Mouse (Mus musculus) neural tube, embryonic 13.5 days (tissue): ENCODE data around the gene Atg4d. TPM values are rescaled to one million over a fixed set of nuclear protein-coding genes. Genes with fewer than 3 reads are reported as not detected.
"Not testable (repeated sequence)": the region's sequence is repeated elsewhere in the genome, so short reads cannot be mapped to it uniquely, and the experiment has no call there.

Experiments used
- ATAC-seq: fragments of 200-750 bp; cut with Nextera tagmentation; 2 replicates; pipeline ENCODE4 v1.8.0; 2017; ENCODE audit warnings: low read depth, mild to moderate bottlenecking, moderate TSS enrichment, moderate library complexity
- H3K27ac ChIP-seq: fragments of 300-500 bp; sonication (generic); replicated peaks from 2 replicates; pipeline ENCODE4 v1.5.1; 2015; ENCODE audit warnings: moderate library complexity, mild to moderate bottlenecking, inconsistent platforms
- H3K27me3 ChIP-seq: fragments of 300-500 bp; sonication (generic); 2 replicates; pipeline ENCODE4 v1.6.1; 2015; ENCODE audit warnings: mild to moderate bottlenecking, inconsistent platforms
- H3K36me3 ChIP-seq: fragments of 300-500 bp; sonication (generic); 2 replicates; pipeline ENCODE4 v1.6.1; 2015; ENCODE audit warnings: mild to moderate bottlenecking, inconsistent platforms
- H3K4me1 ChIP-seq: fragments of 300-500 bp; sonication (generic); replicated peaks from 2 replicates; pipeline ENCODE4 v1.6.1; 2015; ENCODE audit warnings: inconsistent platforms
- H3K4me2 ChIP-seq: fragments of 300-500 bp; sonication (generic); 2 replicates; pipeline ENCODE4 v1.6.1; 2015; ENCODE audit warnings: inconsistent platforms, mild to moderate bottlenecking, moderate library complexity
- H3K4me3 ChIP-seq: fragments of 300-500 bp; sonication (generic); 2 replicates; pipeline ENCODE4 v1.5.1; 2015; ENCODE audit warnings: mild to moderate bottlenecking, inconsistent platforms
- H3K9ac ChIP-seq: fragments of 300-500 bp; sonication (generic); 2 replicates; pipeline ENCODE4 v1.6.1; 2015; ENCODE audit warnings: moderate library complexity, mild to moderate bottlenecking, inconsistent platforms
- H3K9me3 ChIP-seq: fragments of 300-500 bp; sonication (generic); 2 replicates; pipeline ENCODE4 v1.6.1; 2016; ENCODE audit warnings: inconsistent platforms
- WGBS: fragments of 180-500 bp; shearing (Covaris S2); methylation state at CpG from one replicate; pipeline ENCODE4 v1.1.7; 2015; 5-methylcytosine and 5-hydroxymethylcytosine counted together
- polyA plus RNA-seq: library from polyadenylated mRNA; unstranded; fragments of >200 nt; fragmentation: Nextera tagmentation; extraction: Ambion mirVana; gene quantifications from 2 replicates; pipeline ENCODE4 v1.2.1, GENCODE M21; 2015

Atg4d gene
- polyA plus RNA-seq, 1 experiment from 2014 or later: 56.1 TPM

- H3K9me3 ChIP-seq: no peaks in the 10 kb centered on the region
- no peaks in the 10 kb centered on the region for H3K27me3 ChIP-seq
- H3K4me2 ChIP-seq: peak within 1 kb of the TSS; percentile 92
- peak within 1 kb of the TSS; percentile 61 for H3K27ac ChIP-seq
- peak within 1 kb of the TSS; percentile 82 for H3K9ac ChIP-seq
- H3K4me3 ChIP-seq: peak within 1 kb of the TSS; percentile 69
- no peaks in the 10 kb centered on the region; the same call in 1 of the 2 replicates for H3K36me3 ChIP-seq
- WGBS: 1% methylated on average over 52 of the region's 52 CpGs
- peak; percentile 95 for ATAC-seq
- H3K4me1 ChIP-seq: peaks cover 27% of the 10 kb centered on the region
These were observed 55.8 kb downstream of the Atg4d start, which contains the start of gene Slc44a2 for GRCm38 (mm10) chr9:21320619-21321512. Gene Slc44a2 (plus strand): TSS chr9:21320698.

DNA sequence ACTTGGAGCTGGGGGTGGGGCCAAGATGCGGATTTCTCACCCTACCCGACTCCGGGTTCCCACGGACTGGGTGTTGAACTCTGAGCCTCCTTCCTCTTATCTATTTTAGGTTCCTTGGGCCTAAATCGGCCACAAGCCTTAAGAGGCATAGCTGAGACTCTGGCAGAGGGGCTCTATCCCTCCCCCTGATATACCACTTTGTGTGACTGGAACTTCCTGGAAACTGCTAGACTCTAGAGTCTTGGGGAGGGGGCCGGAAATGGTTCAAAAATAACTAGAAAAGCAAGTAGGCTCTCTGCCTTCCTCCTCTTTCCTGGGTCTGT lies 56.4 kb downstream of the Atg4d start:
- H3K4me1 ChIP-seq: peaks cover 27% of the 10 kb centered on the region
- no peak for ATAC-seq
- 16% methylated on average over 6 of the region's 6 CpGs for WGBS
- peak overlapping the region; percentile 92 for H3K4me2 ChIP-seq
- H3K36me3 ChIP-seq: no peaks in the 10 kb centered on the region; the same call in 1 of the 2 replicates
- H3K9me3 ChIP-seq: no peaks in the 10 kb centered on the region
- H3K27ac ChIP-seq: no peak overlapping the region; the same call in 1 of the 2 replicates
- peak overlapping the region; percentile 69 for H3K4me3 ChIP-seq
- H3K9ac ChIP-seq: peak overlapping the region; percentile 82
- H3K27me3 ChIP-seq: no peaks in the 10 kb centered on the region

DNA sequence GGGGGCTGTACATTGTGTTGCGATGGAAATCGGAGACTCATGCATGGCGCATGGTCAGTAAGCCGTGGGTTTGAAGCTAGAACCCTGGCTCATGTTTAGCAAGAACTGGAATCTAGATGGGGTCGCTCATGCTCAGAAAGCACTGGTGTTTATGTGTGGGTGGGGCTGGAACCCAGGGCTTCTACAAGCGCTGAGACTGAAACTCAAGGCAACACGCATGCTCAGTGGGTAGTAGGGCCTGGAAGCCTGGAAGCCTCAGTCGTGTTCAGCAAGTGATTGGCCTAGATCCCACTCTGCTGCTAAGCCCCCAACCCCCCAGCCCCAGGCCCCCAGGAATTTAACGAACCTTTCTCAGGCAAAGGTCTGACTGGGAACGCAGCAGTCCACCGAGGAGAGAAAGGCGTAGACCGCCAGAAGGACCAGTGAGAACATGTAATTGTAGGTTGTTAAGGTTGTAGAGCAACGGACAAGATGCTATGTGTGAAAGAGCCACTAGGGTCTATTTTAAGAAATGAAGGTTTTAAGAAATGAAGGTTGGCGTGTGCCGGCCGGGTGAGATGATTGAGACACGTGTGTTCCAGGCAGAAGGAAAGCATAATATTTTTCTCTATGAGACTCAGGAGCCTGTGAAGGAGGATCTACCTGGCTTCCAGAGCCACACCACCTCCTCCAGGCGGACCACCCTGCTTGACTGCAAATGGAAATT lies 57.3 kb downstream of the Atg4d start:
- ATAC-seq: no peak
- Histone ChIP-seq H3K9ac (peak overlapping the region; percentile 82; the same call in 1 of the 2 replicates), H3K36me3 (no peaks in the 10 kb centered on the region; the same call in 1 of the 2 replicates), H3K4me1 (peaks cover 27% of the 10 kb centered on the region), H3K9me3 (no peaks in the 10 kb centered on the region), H3K4me3 (peak overlapping the region; percentile 69), H3K27me3 (no peaks in the 10 kb centered on the region), H3K4me2 (peak overlapping the region; percentile 92), H3K27ac (no peak overlapping the region)
- WGBS: 83% methylated on average over 19 of the region's 19 CpGs

DNA sequence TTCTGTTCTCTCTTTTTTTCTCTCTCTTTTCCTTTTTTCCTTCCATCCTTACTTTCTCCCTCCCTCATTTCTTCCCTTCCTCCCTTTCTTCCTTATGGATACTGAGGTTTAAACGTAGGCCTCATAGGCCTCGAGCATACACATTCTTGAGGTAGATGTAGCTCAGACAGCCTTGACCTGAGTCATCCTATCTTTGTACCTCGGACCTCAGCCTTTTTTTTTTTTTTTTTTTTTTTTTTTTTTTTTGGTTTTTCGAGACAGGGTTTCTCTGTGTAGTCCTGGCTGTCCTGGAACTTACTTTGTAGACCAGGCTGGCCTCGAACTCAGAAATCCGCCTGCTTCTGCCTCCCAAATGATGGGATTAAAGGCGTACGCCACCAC lies 57.8 kb downstream of the Atg4d start:
- not testable (repeated sequence) for H3K4me3 ChIP-seq, H3K27ac ChIP-seq, H3K4me2 ChIP-seq, H3K9me3 ChIP-seq, H3K9ac ChIP-seq, H3K36me3 ChIP-seq, ATAC-seq, H3K27me3 ChIP-seq
- WGBS: 91% methylated on average over 7 of the region's 8 CpGs
- H3K4me1 ChIP-seq: peaks cover 27% of the 10 kb centered on the region

DNA sequence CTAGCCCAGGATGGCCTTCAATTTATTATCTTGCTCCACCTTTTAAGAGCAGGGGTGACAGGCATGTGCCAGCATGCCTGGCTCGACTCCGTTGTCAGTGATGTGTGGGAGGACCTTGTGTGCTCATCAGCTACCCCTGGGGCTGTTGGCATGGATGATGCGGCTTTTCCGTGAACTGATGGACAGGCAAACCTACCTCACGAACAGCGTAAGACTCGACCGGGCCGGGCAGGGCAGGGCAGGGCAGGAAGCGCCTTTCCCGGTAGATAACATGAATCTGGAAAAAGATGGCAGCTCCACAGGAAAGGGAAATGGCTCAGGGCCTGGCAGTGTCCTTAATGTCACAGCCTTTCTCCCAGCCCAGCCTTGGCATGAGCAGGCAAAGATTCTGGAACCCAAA lies 59.2 kb downstream of the Atg4d start:
- Histone ChIP-seq H3K27ac (no peak overlapping the region), H3K4me1 (peaks cover 27% of the 10 kb centered on the region), H3K4me2 (no peak overlapping the region), H3K36me3 (no peaks in the 10 kb centered on the region; the same call in 1 of the 2 replicates), H3K4me3 (no peak overlapping the region), H3K27me3 (no peaks in the 10 kb centered on the region), H3K9ac (no peak overlapping the region), H3K9me3 (no peaks in the 10 kb centered on the region)
- ATAC-seq: no peak
- 84% methylated on average over 11 of the region's 11 CpGs for WGBS

Other genes starting within 250 kb of the Atg4d start
- 3.9 and 4.8 TPM in 2 replicates for gene Icam1, start 249.3 kb upstream of the Atg4d start, polyA plus RNA-seq
- gene Icam4, start 235.9 kb upstream of the Atg4d start, polyA plus RNA-seq: 0.33 and 0.56 TPM in 2 replicates
- 0.45 and 0.68 TPM in 2 replicates for gene Icam5, start 233.2 kb upstream of the Atg4d start, polyA plus RNA-seq
- gene Zglp1, start 198.2 kb upstream of the Atg4d start, polyA plus RNA-seq: 1.4 and 2.1 TPM in 2 replicates
- 0.91 and 0.98 TPM in 2 replicates for gene Gm49373, start 192.2 kb upstream of the Atg4d start, polyA plus RNA-seq
- gene Fdx1l, start 191.7 kb upstream of the Atg4d start, polyA plus RNA-seq: 52.1 and 60.2 TPM in 2 replicates
- 1.3 and 1.6 TPM in 2 replicates for gene Gm38431, start 173.3 kb upstream of the Atg4d start, polyA plus RNA-seq
- 37.3 and 38.3 TPM in 2 replicates for gene Raver1, start 173.3 kb upstream of the Atg4d start, polyA plus RNA-seq
- gene Tyk2, start 134.1 kb upstream of the Atg4d start, polyA plus RNA-seq: 11.7 TPM in 2 replicates
- gene Cdc37, start 115.3 kb upstream of the Atg4d start, polyA plus RNA-seq: 228 and 273 TPM in 2 replicates
- gene Pde4a, start 99.6 kb upstream of the Atg4d start, polyA plus RNA-seq: 17.5 and 18.9 TPM in 2 replicates
- gene Keap1, start 25.9 kb upstream of the Atg4d start, polyA plus RNA-seq: 60.9 and 64.4 TPM in 2 replicates
- 3.0 and 3.8 TPM in 2 replicates for gene S1pr5, start 16.9 kb upstream of the Atg4d start, polyA plus RNA-seq
- 11.1 and 15.1 TPM in 2 replicates for gene Kri1, start 22.7 kb downstream of the Atg4d start, polyA plus RNA-seq
- gene Cdkn2d, start 26.1 kb downstream of the Atg4d start, polyA plus RNA-seq: 95.5 and 114 TPM in 2 replicates
- gene Ap1m2, start 47.0 kb downstream of the Atg4d start, polyA plus RNA-seq: 0.89 and 1.1 TPM in 2 replicates
- gene Slc44a2, start 55.4 kb downstream of the Atg4d start, polyA plus RNA-seq: 70.1 and 73.1 TPM in 2 replicates
- 226 and 229 TPM in 2 replicates for gene Ilf3, start 102.6 kb downstream of the Atg4d start, polyA plus RNA-seq
- 49.1 and 50.4 TPM in 2 replicates for gene Qtrt1, start 146.5 kb downstream of the Atg4d start, polyA plus RNA-seq
- 65.0 and 69.7 TPM in 2 replicates for gene Dnm2, start 159.6 kb downstream of the Atg4d start, polyA plus RNA-seq
- gene Tmed1, start 245.0 kb downstream of the Atg4d start, polyA plus RNA-seq: 52.8 and 53.9 TPM in 2 replicates